Mouse (Mus musculus): ENCODE data around the gene Vwa8.

GRCm38 (mm10) chr14:79114526-79115383 is 265.9 kb downstream of the Vwa8 start:
- TF ChIP-seq CTCF (conservative IDR thresholded peaks at IDR 0.05; ENCODE audit: low read length) (no peak), NANOG (IDR thresholded peaks at IDR 0.05; ENCODE audit: borderline replicate concordance, low read length) (no peak)
